Mouse (Mus musculus) neutrophil, adult 65 days (primary cell): ENCODE data around the gene Nufip1. TPM values are rescaled to one million over a fixed set of nuclear protein-coding genes. Genes with fewer than 3 reads are reported as not detected.

Experiments used
- total RNA-seq: library from RNA; stranded (reverse); gene quantifications from 2 replicates; pipeline ENCODE4 v1.2.4, GENCODE M21; 2023

Nufip1 gene
- total RNA-seq: 7.9 and 8.8 TPM in 2 replicates

DNA sequence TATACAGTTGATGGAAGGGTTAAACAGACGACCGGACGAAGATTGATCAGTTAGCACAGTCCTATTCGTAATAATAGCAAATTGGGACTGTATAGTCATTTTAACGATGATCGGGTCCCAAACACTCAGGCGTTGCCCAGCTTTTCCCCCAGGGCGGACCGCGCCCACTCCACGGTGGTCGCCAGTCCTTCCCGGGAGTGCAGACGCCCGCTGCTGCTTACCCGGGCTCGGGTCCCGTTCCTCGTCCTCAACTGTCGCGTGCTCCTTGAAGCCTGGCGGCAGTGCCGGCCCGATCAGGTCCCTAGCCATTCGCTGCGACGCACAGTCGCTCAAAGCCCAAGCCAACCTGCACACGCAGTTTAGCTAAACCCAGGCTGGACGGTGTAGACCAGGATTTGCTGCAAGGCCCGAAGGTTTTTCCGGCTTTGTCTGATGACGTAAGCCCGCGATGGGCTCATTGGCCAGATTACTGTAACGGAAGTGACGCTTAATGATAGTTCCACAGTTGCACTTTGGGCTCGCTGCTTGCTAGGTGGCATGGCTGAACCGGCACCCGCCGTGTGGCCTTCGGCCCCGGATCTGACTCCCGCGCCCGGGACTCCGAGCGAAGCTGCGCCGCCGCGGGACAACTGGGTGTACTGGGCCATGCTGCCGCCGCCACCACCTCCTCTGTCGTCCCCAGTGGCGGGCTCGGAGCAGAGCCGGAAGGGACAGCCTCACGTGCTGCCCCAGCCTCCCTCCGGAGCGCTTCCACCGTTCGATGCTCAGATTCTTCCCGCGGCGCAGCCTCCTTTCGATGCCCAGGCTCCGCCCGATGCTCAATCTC, at the start of gene Nufip1, which contains the start of gene Gpalpp1:
Nufip1 (plus strand) TSS at position 496 of the 826 bp plus-strand sequence.
Gpalpp1 (minus strand) TSS at position 365 of the 826 bp plus-strand sequence.

Other genes with a start within 250 kb of the Nufip1 start
- not detected in 2 replicates for gene Kctd4, start 155.9 kb upstream of the Nufip1 start, total RNA-seq
- 11.7 and 14.1 TPM in 2 replicates for gene Gtf2f2, start 100.0 kb upstream of the Nufip1 start, total RNA-seq
- 11.9 and 13.0 TPM in 2 replicates for gene Gpalpp1, start 131 bp upstream of the Nufip1 start, total RNA-seq